Mouse (Mus musculus) neural tube, embryonic 13.5 days (tissue): Measurements from ENCODE around the gene Cyb5r3. TPM values are rescaled to one million over a fixed set of nuclear protein-coding genes. Genes with fewer than 3 reads are reported as not detected.

Source experiments
- ATAC-seq: fragments of 200-750 bp; cut with Nextera tagmentation; 2 replicates; pipeline ENCODE4 v1.8.0; 2017; ENCODE audit warnings: low read depth, mild to moderate bottlenecking, moderate TSS enrichment, moderate library complexity
- H3K27ac ChIP-seq: fragments of 300-500 bp; sonication (generic); replicated peaks from 2 replicates; pipeline ENCODE4 v1.5.1; 2015; ENCODE audit warnings: moderate library complexity, mild to moderate bottlenecking, inconsistent platforms
- H3K27me3 ChIP-seq: fragments of 300-500 bp; sonication (generic); 2 replicates; pipeline ENCODE4 v1.6.1; 2015; ENCODE audit warnings: mild to moderate bottlenecking, inconsistent platforms
- H3K36me3 ChIP-seq: fragments of 300-500 bp; sonication (generic); 2 replicates; pipeline ENCODE4 v1.6.1; 2015; ENCODE audit warnings: mild to moderate bottlenecking, inconsistent platforms
- H3K4me1 ChIP-seq: fragments of 300-500 bp; sonication (generic); replicated peaks from 2 replicates; pipeline ENCODE4 v1.6.1; 2015; ENCODE audit warnings: inconsistent platforms
- H3K4me2 ChIP-seq: fragments of 300-500 bp; sonication (generic); 2 replicates; pipeline ENCODE4 v1.6.1; 2015; ENCODE audit warnings: inconsistent platforms, mild to moderate bottlenecking, moderate library complexity
- H3K4me3 ChIP-seq: fragments of 300-500 bp; sonication (generic); 2 replicates; pipeline ENCODE4 v1.5.1; 2015; ENCODE audit warnings: mild to moderate bottlenecking, inconsistent platforms
- H3K9ac ChIP-seq: fragments of 300-500 bp; sonication (generic); 2 replicates; pipeline ENCODE4 v1.6.1; 2015; ENCODE audit warnings: moderate library complexity, mild to moderate bottlenecking, inconsistent platforms
- H3K9me3 ChIP-seq: fragments of 300-500 bp; sonication (generic); 2 replicates; pipeline ENCODE4 v1.6.1; 2016; ENCODE audit warnings: inconsistent platforms
- WGBS: fragments of 180-500 bp; shearing (Covaris S2); methylation state at CpG from one replicate; pipeline ENCODE4 v1.1.7; 2015; 5-methylcytosine and 5-hydroxymethylcytosine counted together
- polyA plus RNA-seq: library from polyadenylated mRNA; unstranded; fragments of >200 nt; fragmentation: Nextera tagmentation; extraction: Ambion mirVana; gene quantifications from 2 replicates; pipeline ENCODE4 v1.2.1, GENCODE M21; 2015

Gene Cyb5r3
- polyA plus RNA-seq, 1 experiment from 2014 or later = 140 TPM

GRCm38 (mm10) chr15:83167126-83167525 is 5.3 kb downstream of the Cyb5r3 start:
- Histone ChIP-seq H3K9ac (peak overlapping the region; percentile 17; the same call in 1 of the 2 replicates), H3K4me3 (no peak overlapping the region), H3K27ac (no peak overlapping the region), H3K9me3 (no peaks in the 10 kb centered on the region), H3K36me3 (peaks cover 17% of the 10 kb centered on the region), H3K4me1 (peaks cover 45% of the 10 kb centered on the region), H3K4me2 (no peak overlapping the region), H3K27me3 (no peaks in the 10 kb centered on the region)
- 73% methylated on average over 5 of the region's 5 CpGs for WGBS
- ATAC-seq = no peak

- no peak for ATAC-seq
- Histone ChIP-seq H3K36me3 (peaks cover 22% of the 10 kb centered on the region), H3K9me3 (no peaks in the 10 kb centered on the region), H3K4me1 (peaks cover 45% of the 10 kb centered on the region), H3K4me2 (no peak overlapping the region), H3K27ac (no peak overlapping the region), H3K27me3 (no peaks in the 10 kb centered on the region), H3K9ac (peak overlapping the region; percentile 17; the same call in 1 of the 2 replicates), H3K4me3 (no peak overlapping the region)
- 89% methylated on average over 3 of the region's 3 CpGs for WGBS
These were observed 5.8 kb downstream of the Cyb5r3 start for GRCm38 (mm10) chr15:83166642-83167041.

GRCm38 (mm10) chr15:83165526-83166315 is 6.7 kb downstream of the Cyb5r3 start:
- Histone ChIP-seq H3K27me3 (no peaks in the 10 kb centered on the region), H3K9ac (no peak overlapping the region), H3K4me1 (peaks cover 41% of the 10 kb centered on the region), H3K4me3 (no peak overlapping the region), H3K36me3 (peaks cover 29% of the 10 kb centered on the region), H3K9me3 (no peaks in the 10 kb centered on the region), H3K27ac (no peak overlapping the region), H3K4me2 (no peak overlapping the region)
- 88% methylated on average over 13 of the region's 13 CpGs for WGBS
- no peak for ATAC-seq

- Histone ChIP-seq H3K4me2 (no peak overlapping the region), H3K9ac (no peak overlapping the region), H3K4me3 (no peak overlapping the region), H3K27me3 (no peaks in the 10 kb centered on the region), H3K27ac (no peak overlapping the region), H3K36me3 (peaks cover 36% of the 10 kb centered on the region), H3K9me3 (no peaks in the 10 kb centered on the region), H3K4me1 (peaks cover 34% of the 10 kb centered on the region)
- WGBS = 73% methylated on average over 5 of the region's 5 CpGs
- ATAC-seq = no peak
These were observed 7.4 kb downstream of the Cyb5r3 start for GRCm38 (mm10) chr15:83164971-83165471.

- Histone ChIP-seq H3K27me3 (no peaks in the 10 kb centered on the region), H3K4me3 (no peak overlapping the region), H3K9ac (no peak overlapping the region), H3K27ac (no peak overlapping the region), H3K36me3 (peaks cover 56% of the 10 kb centered on the region), H3K4me2 (no peak overlapping the region), H3K4me1 (peaks cover 16% of the 10 kb centered on the region; the same call in 1 of the 2 replicates), H3K9me3 (no peaks in the 10 kb centered on the region)
- 87% methylated on average over 11 of the region's 11 CpGs for WGBS
- no peak for ATAC-seq
These were observed 9.4 kb downstream of the Cyb5r3 start for GRCm38 (mm10) chr15:83162818-83163485.

GRCm38 (mm10) chr15:83162001-83162400 is 10.4 kb downstream of the Cyb5r3 start:
- Histone ChIP-seq H3K9me3 (no peaks in the 10 kb centered on the region), H3K4me3 (no peak overlapping the region), H3K4me2 (no peak overlapping the region), H3K27me3 (no peaks in the 10 kb centered on the region), H3K4me1 (peaks cover 11% of the 10 kb centered on the region; the same call in 1 of the 2 replicates), H3K27ac (no peak overlapping the region), H3K9ac (no peak overlapping the region), H3K36me3 (peaks cover 66% of the 10 kb centered on the region)
- 96% methylated on average over 4 of the region's 4 CpGs for WGBS
- no peak for ATAC-seq

GRCm38 (mm10) chr15:83161062-83161748 is 11.2 kb downstream of the Cyb5r3 start:
- Histone ChIP-seq H3K4me1 (peaks cover 5% of the 10 kb centered on the region; the same call in 1 of the 2 replicates), H3K36me3 (peaks cover 71% of the 10 kb centered on the region), H3K27ac (no peak overlapping the region), H3K9me3 (no peaks in the 10 kb centered on the region), H3K4me2 (no peak overlapping the region), H3K4me3 (no peak overlapping the region), H3K27me3 (no peaks in the 10 kb centered on the region), H3K9ac (no peak overlapping the region)
- no peak for ATAC-seq
- 28% methylated on average over 10 of the region's 10 CpGs for whole genome bisulfite sequencing

GRCm38 (mm10) chr15:83160561-83160960 is 11.8 kb downstream of the Cyb5r3 start:
- Histone ChIP-seq H3K9me3 (no peaks in the 10 kb centered on the region), H3K4me3 (no peak overlapping the region), H3K36me3 (peaks cover 73% of the 10 kb centered on the region), H3K4me2 (no peak overlapping the region), H3K9ac (no peak overlapping the region), H3K27ac (no peak overlapping the region), H3K4me1 (peaks cover 5% of the 10 kb centered on the region; the same call in 1 of the 2 replicates), H3K27me3 (no peaks in the 10 kb centered on the region)
- WGBS = 85% methylated on average over 4 of the region's 4 CpGs
- no peak for ATAC-seq

GRCm38 (mm10) chr15:83159823-83160222 is 12.6 kb downstream of the Cyb5r3 start:
- ATAC-seq = no peak
- Histone ChIP-seq H3K36me3 (peaks cover 70% of the 10 kb centered on the region), H3K9ac (no peak overlapping the region), H3K9me3 (no peaks in the 10 kb centered on the region), H3K4me2 (no peak overlapping the region), H3K27me3 (no peaks in the 10 kb centered on the region), H3K4me1 (peaks cover 5% of the 10 kb centered on the region; the same call in 1 of the 2 replicates), H3K4me3 (no peak overlapping the region), H3K27ac (no peak overlapping the region)
- WGBS = 95% methylated on average over 9 of the region's 9 CpGs

GRCm38 (mm10) chr15:83158587-83159160 is 13.7 kb downstream of the Cyb5r3 start:
- Histone ChIP-seq H3K36me3 (peaks cover 74% of the 10 kb centered on the region), H3K4me1 (peaks cover 5% of the 10 kb centered on the region; the same call in 1 of the 2 replicates), H3K4me3 (no peak overlapping the region), H3K9me3 (no peaks in the 10 kb centered on the region), H3K4me2 (no peak overlapping the region), H3K27ac (no peak overlapping the region), H3K9ac (no peak overlapping the region), H3K27me3 (no peaks in the 10 kb centered on the region)
- 94% methylated on average over 7 of the region's 7 CpGs for WGBS
- ATAC-seq = no peak

GRCm38 (mm10) chr15:83157667-83158064 is 14.7 kb downstream of the Cyb5r3 start:
- no peaks in the 10 kb centered on the region for H3K27me3 ChIP-seq
- H3K4me2 ChIP-seq = no peak overlapping the region
- H3K4me3 ChIP-seq = no peak overlapping the region
- no peaks in the 10 kb centered on the region for H3K9me3 ChIP-seq
- peaks cover 5% of the 10 kb centered on the region; the same call in 1 of the 2 replicates for H3K4me1 ChIP-seq
- WGBS = 93% methylated on average over 6 of the region's 6 CpGs
- no peak for ATAC-seq
- no peak overlapping the region for H3K9ac ChIP-seq
- H3K27ac ChIP-seq = no peak overlapping the region
- peaks cover 80% of the 10 kb centered on the region for H3K36me3 ChIP-seq
